Mouse (Mus musculus): ENCODE results near the gene Ubald1.

Gene Ubald1

DNA sequence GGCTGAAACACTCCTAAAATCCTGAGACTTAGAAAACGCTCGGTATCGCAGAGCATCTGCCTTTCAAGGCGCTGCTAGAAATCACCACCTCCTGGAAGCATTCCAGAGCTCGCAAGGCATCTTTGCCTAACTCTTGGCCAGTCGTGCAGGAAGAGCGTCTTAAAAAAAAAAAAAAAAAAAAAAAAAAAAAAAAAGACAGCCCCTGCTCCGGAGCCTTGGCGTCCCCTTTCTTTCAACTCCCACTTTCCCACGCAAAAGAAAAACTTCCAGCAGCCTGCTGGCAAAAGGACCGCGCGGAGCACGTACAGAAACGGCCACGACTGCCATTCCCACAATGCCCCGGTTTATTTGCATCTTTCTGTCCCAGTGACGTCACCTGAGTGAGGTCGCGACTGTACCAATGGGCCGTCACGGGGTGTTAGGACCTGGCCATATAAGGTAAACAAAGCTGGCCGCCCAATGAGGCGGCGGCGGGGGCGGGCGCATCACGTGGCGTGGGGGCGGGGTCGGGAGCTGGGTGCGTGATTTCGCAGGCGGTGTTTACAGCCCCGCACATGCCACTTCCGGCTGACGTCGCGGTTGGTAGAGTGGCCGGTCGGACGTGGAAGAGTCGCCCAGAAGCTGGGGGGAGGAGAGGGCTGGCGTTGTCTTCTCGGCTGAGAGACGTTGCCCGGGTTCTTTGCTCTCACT, at the start of gene Ubald1:
Gene Ubald1 (minus strand): TSS at position 180 of the 690 bp plus-strand sequence.
- peak; percentile 97 for DNase-seq (ENCODE audit: low spot score in 2 of 2)

- no peak for DNase-seq (ENCODE audit: low spot score in 2 of 2)
Measured at GRCm38 (mm10) chr16:4928474-4928873, 48.4 kb upstream of the Ubald1 start.

GRCm38 (mm10) chr16:4927967-4928366, 47.9 kb upstream of the Ubald1 start:
- DNase-seq (ENCODE audit: low spot score in 2 of 2): no peak

GRCm38 (mm10) chr16:4923996-4924395, 43.9 kb upstream of the Ubald1 start:
- no peak for DNase-seq (ENCODE audit: low spot score in 2 of 2)

DNA sequence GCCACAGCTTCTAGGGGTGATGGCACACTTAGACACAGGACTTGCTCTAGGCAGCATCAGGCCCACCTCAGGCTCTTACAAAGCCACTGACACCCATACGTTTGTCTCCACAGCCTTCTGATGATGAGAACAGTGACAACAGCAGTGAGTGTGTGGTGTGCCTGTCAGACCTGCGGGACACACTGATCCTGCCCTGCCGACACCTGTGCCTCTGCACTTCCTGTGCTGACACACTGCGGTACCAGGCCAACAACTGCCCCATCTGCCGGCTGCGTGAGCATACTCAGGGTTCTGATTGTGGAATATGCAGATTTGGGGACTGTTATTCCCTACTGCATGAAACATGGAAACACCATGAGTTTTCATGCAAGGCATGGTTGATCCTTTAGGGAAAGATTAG, 42.4 kb upstream of the Ubald1 start:
- DNase-seq (ENCODE audit: low spot score in 2 of 2): peak; percentile 43 to 55

DNA sequence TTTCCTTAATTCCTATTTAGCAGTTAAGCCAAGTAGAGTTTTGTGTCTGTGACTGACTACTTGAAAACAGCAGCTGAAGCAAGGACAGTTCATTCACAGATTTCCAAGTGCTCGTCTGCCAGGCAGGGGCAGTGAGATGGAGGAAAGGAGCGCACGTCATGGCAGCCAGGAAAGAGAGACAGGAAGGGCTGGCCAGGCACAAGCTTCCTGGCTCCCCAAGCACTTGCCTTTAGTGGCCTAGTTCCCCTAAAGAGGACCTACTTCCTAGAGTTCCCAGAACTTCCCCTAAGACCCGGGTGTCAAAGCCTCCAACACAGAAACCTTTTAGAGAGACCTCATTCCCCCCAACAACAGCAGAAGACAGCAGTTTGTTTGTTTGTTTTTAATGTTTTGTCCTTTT, 40.4 kb upstream of the Ubald1 start:
- no peak for DNase-seq (ENCODE audit: low spot score in 2 of 2)

DNA sequence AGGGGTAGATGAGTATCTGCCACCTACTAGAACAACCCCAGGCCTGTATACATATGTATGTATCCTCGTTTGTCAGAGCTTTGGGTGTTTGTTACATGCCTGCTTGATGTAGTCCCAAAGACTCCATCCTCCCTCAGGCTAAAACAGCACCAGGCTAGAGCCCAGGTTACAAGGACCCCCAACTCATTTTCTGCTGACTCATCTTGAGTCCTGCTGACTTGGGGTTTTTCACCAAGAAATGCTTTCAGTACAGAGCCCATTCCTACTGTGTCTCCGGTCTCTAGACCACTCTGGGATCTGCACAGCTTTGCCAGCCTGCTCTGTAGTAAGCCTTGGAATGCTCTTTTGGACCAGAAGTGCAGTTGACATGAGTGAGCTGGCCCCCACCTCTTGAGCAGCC, 36.5 kb upstream of the Ubald1 start:
- DNase-seq (ENCODE audit: low spot score in 2 of 2): no peak

GRCm38 (mm10) chr16:4915931-4916330, 35.8 kb upstream of the Ubald1 start:
- no peak for DNase-seq (ENCODE audit: low spot score in 2 of 2)

DNA sequence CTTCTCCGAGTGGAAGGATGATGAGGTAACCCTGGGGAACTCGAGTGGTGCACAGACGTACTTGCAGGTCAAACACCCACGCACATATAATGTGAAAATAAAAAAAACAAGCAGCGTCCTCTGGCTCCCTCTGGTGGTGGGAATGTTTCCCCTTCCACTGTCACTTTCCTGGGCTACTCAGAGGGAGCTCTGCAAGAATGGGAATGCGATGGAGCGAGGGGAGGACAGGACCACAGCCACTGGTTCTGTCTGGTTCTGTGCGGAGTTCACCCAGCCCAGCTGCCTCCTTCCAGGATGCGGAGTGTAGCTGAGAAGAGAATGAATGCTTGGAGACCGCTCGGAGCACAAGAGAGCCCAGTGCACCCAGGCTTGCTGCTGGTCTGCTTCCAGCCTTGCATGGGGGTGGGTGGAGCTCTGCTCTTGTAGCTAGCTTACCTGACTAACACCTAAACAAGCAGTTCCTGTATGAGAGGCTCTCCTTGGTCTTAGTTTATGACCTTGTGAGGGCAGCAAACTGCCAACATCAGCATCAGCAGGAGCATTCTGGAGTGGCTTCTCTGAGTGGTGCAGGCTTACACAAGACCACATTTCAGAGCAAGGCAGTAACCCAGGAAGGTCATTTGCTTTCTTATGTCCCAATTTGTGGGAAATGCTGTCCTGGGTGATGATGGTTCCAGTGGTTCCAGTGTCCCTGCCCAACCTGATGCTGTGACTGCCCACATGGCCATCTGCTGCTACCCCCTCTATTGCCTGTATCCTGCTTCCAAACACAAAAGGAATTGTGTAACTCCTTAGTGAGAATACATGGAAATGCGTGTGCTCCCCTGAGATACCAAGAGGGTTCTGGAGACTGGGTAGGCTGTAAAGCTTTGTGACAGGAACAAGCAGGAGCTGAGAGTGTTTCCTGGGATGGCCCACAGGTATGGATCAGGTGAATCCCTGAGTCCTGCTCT, 33.9 kb upstream of the Ubald1 start:
- peak; percentile 61 to 84 for DNase-seq (ENCODE audit: low spot score in 2 of 2)

DNA sequence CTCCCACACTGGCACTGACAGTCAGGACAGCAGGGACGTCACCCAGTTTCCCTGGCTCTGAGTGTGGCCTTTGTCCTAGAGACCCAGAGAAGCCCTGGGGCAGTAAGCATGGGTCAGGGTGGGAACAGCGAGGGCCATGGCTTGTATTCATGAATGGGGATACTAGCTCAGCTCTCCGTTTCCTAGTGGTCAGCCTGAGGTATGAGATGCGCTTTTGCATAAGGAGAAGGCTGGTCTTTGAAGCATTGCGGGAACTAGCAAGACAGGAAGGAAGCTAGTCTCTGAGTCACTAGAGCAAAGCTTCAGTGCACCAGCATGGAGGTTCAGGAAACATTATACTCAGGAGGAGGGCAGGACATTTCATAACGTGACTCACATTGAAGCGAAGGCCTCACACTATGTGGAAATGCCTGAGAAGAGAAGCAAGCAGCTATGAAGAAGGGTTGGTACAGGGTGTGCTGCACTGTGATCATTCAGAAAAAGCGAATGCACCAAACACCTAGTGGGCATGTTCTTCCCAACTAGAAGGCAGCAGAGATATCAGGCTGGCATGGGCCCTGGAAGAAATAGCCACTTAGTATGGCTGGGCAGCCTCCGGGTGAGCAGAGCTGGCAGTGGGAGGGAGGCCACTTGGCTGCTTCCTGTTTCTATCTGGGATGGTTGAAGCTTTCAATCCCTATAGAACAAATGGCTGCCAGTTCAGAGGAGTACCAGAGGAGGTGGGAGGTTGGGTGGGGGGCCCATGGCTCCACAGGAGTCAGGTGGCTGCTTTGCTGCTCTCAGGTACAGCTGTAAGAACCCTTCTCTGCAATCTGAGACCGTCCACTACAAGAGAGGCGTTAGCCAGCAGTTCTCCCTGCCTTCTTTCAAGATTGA, 33.0 kb upstream of the Ubald1 start:
- no peak for DNase-seq (ENCODE audit: low spot score in 2 of 2)

DNA sequence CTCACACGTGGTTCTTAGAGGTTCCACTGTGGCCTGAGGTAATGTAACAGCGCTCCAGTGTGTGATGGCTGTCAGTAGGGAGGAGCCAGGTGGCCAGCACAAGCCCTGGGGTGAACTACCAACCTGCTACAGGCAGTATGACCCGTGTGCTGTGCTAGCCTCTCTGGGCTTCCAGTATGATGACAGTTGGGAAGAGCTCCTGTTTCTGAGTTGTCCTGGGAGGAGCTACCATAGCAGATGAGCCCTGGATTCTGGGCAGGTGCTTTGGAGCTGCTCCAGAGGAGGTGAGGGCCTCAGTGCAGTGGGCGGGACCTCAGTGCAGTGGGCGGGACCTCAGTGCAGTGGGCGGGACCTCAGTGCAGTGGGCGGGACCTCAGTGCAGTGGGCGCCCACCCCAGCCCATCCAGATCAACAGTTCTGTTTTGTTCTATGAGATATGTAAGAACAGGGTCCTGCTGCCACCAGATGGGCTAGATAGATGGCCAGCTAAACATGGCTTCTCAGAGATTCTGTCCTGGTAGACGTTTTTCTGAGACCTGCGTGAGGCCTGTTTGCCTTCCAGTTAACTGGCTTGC, 32.0 kb upstream of the Ubald1 start:
- no peak for DNase-seq (ENCODE audit: low spot score in 2 of 2)

DNA sequence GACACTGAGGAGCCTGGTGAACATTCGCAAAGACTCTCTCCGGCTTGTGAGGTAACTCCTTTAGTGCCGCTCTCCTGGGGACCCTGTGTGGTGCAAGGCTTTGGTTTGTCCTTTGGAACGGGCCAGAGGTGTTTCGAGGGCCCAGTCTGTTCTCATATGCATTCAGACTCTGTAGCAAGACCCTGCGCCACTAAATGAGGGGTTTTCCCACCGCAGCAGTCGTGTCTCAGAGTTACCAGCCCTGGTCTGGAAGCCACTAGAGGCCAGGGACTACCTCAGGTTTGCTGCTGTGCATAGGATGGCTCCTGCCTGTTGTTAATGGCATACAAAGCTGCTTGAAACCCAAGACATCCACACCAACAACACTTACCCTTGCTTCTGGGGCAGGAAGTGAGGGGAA, 30.6 kb upstream of the Ubald1 start:
- no peak for DNase-seq (ENCODE audit: low spot score in 2 of 2)

DNA sequence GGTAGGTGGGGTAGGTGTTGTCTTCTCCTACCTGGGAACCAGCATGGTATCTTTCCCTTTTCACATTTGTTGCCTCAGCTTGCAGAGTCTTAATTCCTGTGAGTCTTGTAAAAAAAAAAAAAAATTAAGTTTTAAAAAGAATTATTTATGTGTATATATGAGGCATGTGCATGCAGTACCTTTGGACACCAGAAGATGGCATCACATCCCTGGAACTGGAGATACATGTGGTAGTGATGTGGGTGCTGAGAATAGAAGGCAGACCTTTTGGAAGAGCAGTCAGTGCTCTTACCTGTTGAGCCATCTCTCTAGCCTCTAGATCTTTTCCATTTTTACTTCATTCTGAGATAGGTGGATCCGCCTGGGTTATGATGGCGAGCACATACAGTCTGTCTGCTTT, 29.6 kb upstream of the Ubald1 start:
- DNase-seq (ENCODE audit: low spot score in 2 of 2): no peak

- DNase-seq (ENCODE audit: low spot score in 2 of 2): no peak
Measured at GRCm38 (mm10) chr16:4907972-4908371, 27.9 kb upstream of the Ubald1 start.

GRCm38 (mm10) chr16:4907386-4907785, 27.3 kb upstream of the Ubald1 start:
- no peak for DNase-seq (ENCODE audit: low spot score in 2 of 2)

GRCm38 (mm10) chr16:4906559-4906958, 26.4 kb upstream of the Ubald1 start:
- DNase-seq (ENCODE audit: low spot score in 2 of 2): no peak

- no peak for DNase-seq (ENCODE audit: low spot score in 2 of 2)
Measured at GRCm38 (mm10) chr16:4905591-4905990, 25.5 kb upstream of the Ubald1 start.

- no peak for DNase-seq (ENCODE audit: low spot score in 2 of 2)
Measured at GRCm38 (mm10) chr16:4904878-4905277, 24.8 kb upstream of the Ubald1 start.

- DNase-seq (ENCODE audit: low spot score in 2 of 2): no peak
Measured at GRCm38 (mm10) chr16:4903491-4904102, 23.5 kb upstream of the Ubald1 start.

DNA sequence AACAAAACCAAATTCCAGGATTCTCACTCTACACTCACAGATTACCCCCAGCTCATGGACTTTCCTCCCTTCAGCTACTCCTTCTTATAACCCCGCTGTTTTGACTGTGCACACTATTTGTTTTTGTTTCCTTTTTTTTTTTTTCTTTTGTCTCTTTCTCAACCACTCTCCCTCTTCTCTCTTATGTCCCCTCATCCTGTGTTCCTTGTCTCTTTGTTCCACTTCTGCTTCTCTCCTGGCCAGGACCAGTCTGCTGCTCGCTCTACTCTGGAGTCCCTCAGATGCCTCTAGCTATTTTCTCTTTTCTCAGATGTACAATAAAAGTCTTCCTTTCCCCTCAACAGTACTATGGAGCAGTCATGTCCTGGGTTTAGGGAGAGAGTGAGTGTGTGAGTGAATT, 22.3 kb upstream of the Ubald1 start:
- no peak for DNase-seq (ENCODE audit: low spot score in 2 of 2)

- DNase-seq (ENCODE audit: low spot score in 2 of 2): no peak
Measured at GRCm38 (mm10) chr16:4901167-4901566, 21.1 kb upstream of the Ubald1 start.

All from thymus, postnatal 10 days (tissue).